Mouse (Mus musculus) MEL (cell line): ENCODE results near the gene Taf6l. TPM values are rescaled to one million over a fixed set of nuclear protein-coding genes. Genes with fewer than 3 reads are reported as not detected.
A peak's percentile ranks its signal among the peaks of the same experiment; 100 is the strongest.

Source experiments
- DNase-seq: peaks from one replicate; pipeline ENCODE4 v3.0.0; 2011; ENCODE audit warnings: low read depth, low spot score
- H3K27ac ChIP-seq: 2 replicates; pipeline ENCODE4 v1.5.1; 2012; ENCODE audit warnings: low read depth, mild to moderate bottlenecking, control low read depth, low read length, moderate library complexity; ENCODE audit not compliant: control insufficient read depth
- H3K27me3 ChIP-seq, 2 experiments: fragments of 150-350 bp in 1 of 2; sonication (generic) in 1 of 2; 2 replicates each; pipeline ENCODE4 v1.6.1; 2012; ENCODE audit warnings: low read length in 2 of 2, mild to moderate bottlenecking in 2 of 2, improper control_type of control experiment in 1 of 2, moderate library complexity in 1 of 2; ENCODE audit not compliant: insufficient read depth in 2 of 2, control insufficient read depth in 1 of 2
- H3K36me3 ChIP-seq, 2 experiments: 2 replicates each; pipeline ENCODE4 v1.6.1; 2012 to 2014; ENCODE audit warnings: low read length in 2 of 2, improper control_type of control experiment in 1 of 2, inconsistent platforms in 1 of 2, mild to moderate bottlenecking in 1 of 2; ENCODE audit not compliant: insufficient read depth in 2 of 2, control insufficient read depth in 1 of 2
- H3K4me1 ChIP-seq, 2 experiments: fragments of 150-350 bp in 1 of 2; sonication (generic) in 1 of 2; 2 replicates each; pipeline ENCODE4 v1.6.1; 2012; ENCODE audit warnings: low read length in 2 of 2, improper control_type of control experiment in 1 of 2, mild to moderate bottlenecking in 1 of 2; ENCODE audit not compliant: insufficient read depth in 2 of 2, control insufficient read depth in 1 of 2
- H3K4me3 ChIP-seq, 2 experiments: fragments of 150-350 bp in 1 of 2; sonication (generic) in 1 of 2; 2 replicates each; pipeline ENCODE4 v1.5.1; 2012; ENCODE audit warnings: low read depth in 2 of 2, low read length in 2 of 2, mild to moderate bottlenecking in 2 of 2, moderate library complexity in 2 of 2, control low read depth in 1 of 2, improper control_type of control experiment in 1 of 2; ENCODE audit not compliant: control insufficient read depth in 1 of 2, insufficient read depth in 1 of 2
- H3K79me2 ChIP-seq: 2 replicates; pipeline ENCODE4 v1.6.1; 2012; ENCODE audit warnings: mild to moderate bottlenecking, low read length, moderate library complexity; ENCODE audit not compliant: control insufficient read depth, poor library complexity, insufficient read depth
- H3K9ac ChIP-seq: 2 replicates; pipeline ENCODE4 v1.6.1; 2012; ENCODE audit warnings: low read depth, mild to moderate bottlenecking, control low read depth, low read length, moderate library complexity; ENCODE audit not compliant: control insufficient read depth, poor library complexity, severe bottlenecking
- H3K9me3 ChIP-seq: fragments of 150-350 bp; sonication (generic); replicated peaks from 2 replicates; pipeline ENCODE4 v1.6.1; 2012; ENCODE audit warnings: mild to moderate bottlenecking, low read length, improper control_type of control experiment, moderate library complexity; ENCODE audit not compliant: insufficient read depth
- BHLHE40 ChIP-seq: IDR thresholded peaks from 2 replicates; pipeline ENCODE4 v1.6.1; 2012; ENCODE audit warnings: low read depth, mild to moderate bottlenecking, inconsistent platforms, low read length, improper control_type of control experiment, borderline replicate concordance
- CTCF ChIP-seq, 3 experiments: IDR thresholded peaks in 2 of 3; conservative IDR thresholded peaks in 1 of 3; 2 replicates each; pipeline ENCODE4 v1.5.1; 2011 to 2012; ENCODE audit warnings: low read length in 3 of 3, low read depth in 2 of 3, mild to moderate bottlenecking in 2 of 3, improper control_type of control experiment in 1 of 3, inconsistent platforms in 1 of 3, mixed read lengths in 1 of 3, moderate library complexity in 1 of 3; ENCODE audit not compliant: control insufficient read depth in 1 of 3, insufficient read depth in 1 of 3, poor library complexity in 1 of 3, severe bottlenecking in 1 of 3
- E2F4 ChIP-seq: IDR thresholded peaks from 2 replicates; pipeline ENCODE4 v1.6.1; 2011; ENCODE audit warnings: low read depth, low read length, improper control_type of control experiment, borderline replicate concordance
- ELF1 ChIP-seq: IDR thresholded peaks from 2 replicates; pipeline ENCODE4 v1.6.1; 2014; ENCODE audit warnings: low read depth, mild to moderate bottlenecking, inconsistent platforms, low read length, improper control_type of control experiment, moderate library complexity
- GABPA ChIP-seq: IDR thresholded peaks from 2 replicates; pipeline ENCODE4 v1.6.1; 2012; ENCODE audit warnings: low read depth, mild to moderate bottlenecking, inconsistent platforms, low read length, improper control_type of control experiment, moderate library complexity
- HCFC1 ChIP-seq: IDR thresholded peaks from 2 replicates; pipeline ENCODE4 v1.6.1; 2012; ENCODE audit warnings: low read depth, mild to moderate bottlenecking, inconsistent platforms, low read length, improper control_type of control experiment, moderate library complexity
- KAT2A ChIP-seq: conservative IDR thresholded peaks from 2 replicates; pipeline ENCODE4 v1.6.1; 2012; ENCODE audit warnings: low read depth, low read length, improper control_type of control experiment, inconsistent platforms
- MAFK ChIP-seq: IDR thresholded peaks from 2 replicates; pipeline ENCODE4 v1.6.1; 2011; ENCODE audit warnings: low read depth, mild to moderate bottlenecking, low read length, improper control_type of control experiment, borderline replicate concordance
- MAZ ChIP-seq: IDR thresholded peaks from 2 replicates; pipeline ENCODE4 v1.6.1; 2012; ENCODE audit warnings: low read depth, mild to moderate bottlenecking, inconsistent platforms, low read length, improper control_type of control experiment
- MEF2A ChIP-seq: IDR thresholded peaks from 2 replicates; pipeline ENCODE4 v1.6.1; 2014; ENCODE audit warnings: low read depth, mild to moderate bottlenecking, inconsistent platforms, low read length, improper control_type of control experiment; ENCODE audit not compliant: poor library complexity, insufficient replicate concordance, severe bottlenecking; ENCODE audit errors: extremely low read depth
- NRF1 ChIP-seq: IDR thresholded peaks from 2 replicates; pipeline ENCODE4 v1.6.1; 2014; ENCODE audit warnings: low read depth, mild to moderate bottlenecking, inconsistent platforms, low read length, improper control_type of control experiment, moderate library complexity; ENCODE audit not compliant: poor library complexity, insufficient read depth, severe bottlenecking
- POLR2A ChIP-seq, 2 experiments: IDR thresholded peaks; 2 replicates each; pipeline ENCODE4 v1.6.1; 2011 to 2012; ENCODE audit warnings: low read length in 2 of 2, mild to moderate bottlenecking in 2 of 2, control low read depth in 1 of 2, improper control_type of control experiment in 1 of 2, low read depth in 1 of 2, moderate library complexity in 1 of 2; ENCODE audit not compliant: control insufficient read depth in 1 of 2, insufficient read depth in 1 of 2, poor library complexity in 1 of 2
- POLR2AphosphoS5 ChIP-seq: IDR thresholded peaks from 2 replicates; pipeline ENCODE4 v1.6.1; 2012; ENCODE audit warnings: low read depth, borderline replicate concordance, mild to moderate bottlenecking, inconsistent platforms, low read length, moderate library complexity, mixed read lengths
- RAD21 ChIP-seq: IDR thresholded peaks from 2 replicates; pipeline ENCODE4 v1.6.1; 2011; ENCODE audit warnings: mild to moderate bottlenecking, low read depth, low read length, improper control_type of control experiment
- SIN3A ChIP-seq: IDR thresholded peaks from 2 replicates; pipeline ENCODE4 v1.6.1; 2012; ENCODE audit warnings: low read length, improper control_type of control experiment, inconsistent platforms
- SMC3 ChIP-seq: IDR thresholded peaks from 2 replicates; pipeline ENCODE4 v1.6.1; 2011; ENCODE audit warnings: low read depth, low read length, improper control_type of control experiment
- TBP ChIP-seq: IDR thresholded peaks from 2 replicates; pipeline ENCODE4 v1.8.0; 2011; ENCODE audit warnings: low read depth, low read length, improper control_type of control experiment
- TCF12 ChIP-seq: IDR thresholded peaks from 2 replicates; pipeline ENCODE4 v1.6.1; 2014; ENCODE audit warnings: low read depth, mild to moderate bottlenecking, inconsistent platforms, low read length, improper control_type of control experiment, moderate library complexity
- USF2 ChIP-seq, 2 experiments: IDR thresholded peaks; 2 replicates each; pipeline ENCODE4 v1.6.1; 2011 to 2012; ENCODE audit warnings: improper control_type of control experiment in 2 of 2, low read length in 2 of 2, borderline replicate concordance in 1 of 2, inconsistent platforms in 1 of 2, low read depth in 1 of 2, mild to moderate bottlenecking in 1 of 2; ENCODE audit not compliant: insufficient read depth in 1 of 2
- ZKSCAN1 ChIP-seq: IDR thresholded peaks from 2 replicates; pipeline ENCODE4 v1.6.1; 2012; ENCODE audit warnings: low read depth, mild to moderate bottlenecking, inconsistent platforms, low read length, improper control_type of control experiment, moderate library complexity
- ZNF384 ChIP-seq: IDR thresholded peaks from 2 replicates; pipeline ENCODE4 v1.6.1; 2012; ENCODE audit warnings: low read depth, mild to moderate bottlenecking, inconsistent platforms, low read length, improper control_type of control experiment
- polyA plus RNA-seq, 2 experiments: library from polyadenylated mRNA; stranded (reverse) in 1 of 2; unstranded in 1 of 2; fragments of >175 nt in 1 of 2; fragments of >200 nt in 1 of 2; gene quantifications; 2 replicates each; pipeline versions ENCODE4 v1.2.1 to v1.2.4; 2012; ENCODE audit warnings: low replicate concordance in 2 of 2, low read depth in 1 of 2; ENCODE audit not compliant: insufficient read length in 2 of 2, insufficient read depth in 1 of 2, missing spikeins in 1 of 2
- total RNA-seq: library from RNA; depleted of rRNA; stranded (reverse); fragments of 300-350 nt; gene quantifications from 2 replicates; pipeline ENCODE4 v1.2.3, GENCODE M21; 2012

Taf6l gene
- total and polyA plus RNA-seq, 3 experiments = 18.3 to 25.5 TPM; not detected in 1

DNA sequence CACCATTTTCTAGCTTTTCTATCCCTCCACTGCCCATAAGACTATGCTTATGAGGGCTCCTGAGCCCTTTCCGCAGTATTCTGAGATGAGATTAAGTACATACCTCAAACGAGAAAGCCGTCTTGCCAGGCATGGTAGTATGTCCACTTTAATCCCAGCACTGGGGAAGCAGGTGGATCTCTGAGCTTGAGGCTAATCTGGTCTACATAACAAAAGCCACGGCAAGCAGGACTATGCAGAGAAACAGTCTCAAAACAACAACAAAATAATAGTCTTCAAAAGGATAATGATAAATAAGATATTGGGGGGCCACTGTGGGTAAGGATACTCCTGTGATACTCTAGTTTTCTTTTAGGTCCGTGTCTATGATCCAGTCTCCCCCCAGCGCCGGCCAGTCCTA is 47.3 kb downstream of the Taf6l start:
- Histone ChIP-seq H3K27me3 (no peaks in the 10 kb centered on the region), H3K4me1 (peaks cover 10 to 16% of the 10 kb centered on the region in 2 experiments), H3K9me3 (no peaks in the 10 kb centered on the region), H3K27ac (no peak overlapping the region), H3K36me3 (peaks cover 13 to 19% of the 10 kb centered on the region in 2 experiments), H3K4me3 (no peak overlapping the region), H3K9ac (no peak overlapping the region), H3K79me2 (peaks cover 29% of the 10 kb centered on the region)
- DNase-seq = no peak
- TF ChIP-seq ELF1 (no peak), TBP (no peak), MEF2A (no peak), MAZ (no peak), MAFK (no peak), NRF1 (no peak), USF2 (IDR thresholded peaks at IDR 0.05; ENCODE audit: borderline replicate concordance in 1 of 2, insufficient read depth in 1 of 2, low read depth in 1 of 2, low read length in 2 of 2) (no peak), TCF12 (no peak), POLR2AphosphoS5 (no peak), SMC3 (no peak), POLR2A (IDR thresholded peaks at IDR 0.05; ENCODE audit: control insufficient read depth in 1 of 2, insufficient read depth in 1 of 2, low read depth in 1 of 2, low read length in 2 of 2, poor library complexity in 1 of 2) (no peak), GABPA (no peak), SIN3A (no peak), ZKSCAN1 (no peak), BHLHE40 (no peak), RAD21 (no peak)

DNA sequence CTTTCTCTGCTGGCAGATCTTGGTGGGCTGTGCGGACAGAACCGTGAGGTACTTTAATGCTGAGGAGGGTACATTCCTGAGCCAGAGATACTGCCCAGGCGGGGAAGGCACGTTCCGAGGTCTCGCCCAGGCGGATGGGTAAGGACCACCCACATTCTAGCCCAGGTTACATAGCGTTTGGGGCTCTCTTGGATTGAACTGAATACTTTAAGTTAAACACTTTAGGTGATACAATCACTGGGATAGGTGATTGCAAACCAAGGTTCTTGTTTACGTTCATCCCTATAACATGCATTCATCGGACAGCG is 50.1 kb downstream of the Taf6l start:
- Histone ChIP-seq H3K4me1 (peaks cover 7 to 12% of the 10 kb centered on the region in 2 experiments), H3K27ac (peak overlapping the region; percentile 53; the same call in 1 of the 2 replicates), H3K9me3 (no peaks in the 10 kb centered on the region), H3K79me2 (peaks cover 19% of the 10 kb centered on the region), H3K4me3 (peak overlapping the region; percentile 81 to 90), H3K9ac (peak overlapping the region; percentile 83), H3K36me3 (peaks cover 7 to 16% of the 10 kb centered on the region in 2 experiments)
- TF ChIP-seq CTCF (IDR thresholded peaks at IDR 0.05 in 2 of 3, conservative IDR thresholded peaks at IDR 0.05 in 1 of 3; ENCODE audit: control insufficient read depth in 1 of 3, insufficient read depth in 1 of 3, low read depth in 2 of 3, low read length in 3 of 3, poor library complexity in 1 of 3, severe bottlenecking in 1 of 3) (no peak), E2F4 (no peak), MAZ (no peak), ZNF384 (no peak), HCFC1 (no peak), KAT2A (no peak)
- TF ChIP-seq, all 39 proteins: peak for 0
- H3K27me3 ChIP-seq = no peaks in the 10 kb centered on the region
- DNase-seq = no peak
